Mouse (Mus musculus): ENCODE results near the gene Irak2.

DNA sequence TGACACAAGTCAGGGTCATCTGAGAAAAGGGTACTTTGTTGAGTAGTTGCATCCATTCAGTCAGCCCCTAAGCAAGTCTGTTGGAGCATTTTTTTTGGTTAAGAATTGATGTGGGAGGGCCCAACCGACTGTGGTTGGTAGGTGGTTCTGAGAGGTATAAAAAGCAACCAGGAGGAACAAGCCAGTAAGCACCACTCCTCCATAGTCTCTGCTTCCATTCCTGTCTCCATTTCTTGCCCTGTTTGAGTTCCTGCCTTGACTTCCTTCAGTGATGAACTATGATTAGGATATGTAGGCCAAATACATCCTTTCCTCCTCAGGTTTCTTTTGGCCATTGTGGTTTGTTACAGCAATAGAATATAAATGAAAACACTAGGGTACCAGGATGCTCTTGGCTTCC lies 104.8 kb downstream of the Irak2 start:
- TF ChIP-seq CTCF (IDR thresholded peaks at IDR 0.05; ENCODE audit: low read depth, low read length) (no peak), POLR2A (IDR thresholded peaks at IDR 0.05; ENCODE audit: borderline replicate concordance, low read depth, low read length) (no peak)

Data from bone marrow macrophage, adult 2 months (primary cell).